Mouse (Mus musculus) limb, embryonic 14.5 days (tissue): ENCODE measurements at regions not wholly inside any gene's neighbourhood (a gene's known extent, or its start where the extent isn't known, plus 50 kb on each side); places are given as distances from the start of the nearest gene placed in this dataset.
"Not testable (repeated sequence)": the region's sequence is repeated elsewhere in the genome, so short reads cannot be mapped to it uniquely, and the experiment has no call there.

Source experiments
- ATAC-seq: fragments of 200-750 bp; cut with Nextera tagmentation; 2 replicates; pipeline ENCODE4 v1.8.0; 2017; ENCODE audit warnings: low read depth, moderate number of reproducible peaks, moderate TSS enrichment; ENCODE audit not compliant: low FRiP score
- DNase-seq: peaks from one replicate; pipeline ENCODE4 v3.0.0-alpha.2; 2015; ENCODE audit warnings: low spot score
- H3K27ac ChIP-seq: fragments of 300-500 bp; sonication (generic); replicated peaks from 2 replicates; pipeline ENCODE4 v1.5.1; 2014; ENCODE audit warnings: low read depth, mild to moderate bottlenecking, low read length, moderate library complexity, mixed read lengths
- H3K27me3 ChIP-seq: fragments of 300-500 bp; sonication (generic); 2 replicates; pipeline ENCODE4 v1.6.1; 2014; ENCODE audit warnings: low read length, mixed read lengths; ENCODE audit not compliant: control insufficient read depth, insufficient read depth
- H3K36me3 ChIP-seq: fragments of 300-500 bp; sonication (generic); 2 replicates; pipeline ENCODE4 v1.6.1; 2014; ENCODE audit warnings: mild to moderate bottlenecking, low read length, moderate library complexity, mixed read lengths; ENCODE audit not compliant: control insufficient read depth, insufficient read depth
- H3K4me1 ChIP-seq: fragments of 300-500 bp; sonication (generic); 2 replicates; pipeline ENCODE4 v1.6.1; 2014; ENCODE audit warnings: antibody characterized with exemption, low read length, mixed read lengths; ENCODE audit not compliant: control insufficient read depth, insufficient read depth
- H3K4me2 ChIP-seq: fragments of 300-500 bp; sonication (generic); replicated peaks from 2 replicates; pipeline ENCODE4 v1.6.1; 2014; ENCODE audit warnings: low read depth, mild to moderate bottlenecking, low read length, moderate library complexity; ENCODE audit not compliant: severe bottlenecking
- H3K4me3 ChIP-seq: fragments of 300-500 bp; sonication (generic); replicated peaks from 2 replicates; pipeline ENCODE4 v1.5.1; 2014; ENCODE audit warnings: low read length
- H3K9ac ChIP-seq: fragments of 300-500 bp; sonication (generic); 2 replicates; pipeline ENCODE4 v1.6.1; 2014; ENCODE audit warnings: mild to moderate bottlenecking, low read depth, low read length, moderate library complexity; ENCODE audit not compliant: severe bottlenecking
- H3K9me3 ChIP-seq: fragments of 300-500 bp; sonication (generic); 2 replicates; pipeline ENCODE4 v1.6.1; 2016; ENCODE audit warnings: low read length; ENCODE audit not compliant: control insufficient read depth
- POLR2A ChIP-seq: fragments of 200-500 bp; IDR thresholded peaks from 2 replicates; pipeline ENCODE4 v1.8.0; 2012; ENCODE audit warnings: inconsistent platforms, mild to moderate bottlenecking, moderate library complexity, borderline replicate concordance; ENCODE audit not compliant: insufficient read depth, insufficient read length; ENCODE audit errors: extremely low read depth
- WGBS: fragments of 180-500 bp; shearing (Covaris S2); extraction: QIAGEN DNeasy Blood & Tissue Kit; methylation state at CpG from one replicate; pipeline ENCODE4 v1.1.7; 2014; 5-methylcytosine and 5-hydroxymethylcytosine counted together

DNA sequence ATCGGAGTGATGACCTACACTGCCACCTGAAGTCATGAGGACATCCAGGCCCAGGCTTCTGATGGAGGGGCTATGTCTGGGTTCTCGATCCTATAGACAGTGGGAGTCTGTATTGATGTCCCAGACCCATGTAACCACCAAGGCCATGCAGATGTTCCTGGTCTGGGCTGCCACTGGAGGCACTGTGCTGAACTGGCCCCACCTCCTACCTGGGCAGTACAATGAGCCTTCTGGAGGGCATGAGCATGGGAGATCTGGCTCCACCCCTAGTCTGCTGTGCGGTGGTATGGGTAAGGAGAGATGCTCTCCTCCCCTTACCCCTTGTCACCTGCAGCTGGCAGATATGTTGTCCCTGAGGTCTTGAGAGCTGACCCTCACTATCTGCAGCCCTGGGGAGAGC lies 197.1 kb downstream of the Arl6ip6 start:
- 95% methylated on average over 3 of the region's 3 CpGs for WGBS
- H3K4me3 ChIP-seq: no peak overlapping the region
- H3K36me3 ChIP-seq: no peaks in the 10 kb centered on the region
- H3K9ac ChIP-seq: no peak overlapping the region
- TF ChIP-seq POLR2A: no peak
- H3K27me3 ChIP-seq: no peaks in the 10 kb centered on the region
- no peaks in the 10 kb centered on the region for H3K9me3 ChIP-seq
- no peaks in the 10 kb centered on the region for H3K4me1 ChIP-seq
- no peak overlapping the region for H3K4me2 ChIP-seq
- ATAC-seq (no peak), DNase-seq (no peak)
- no peak overlapping the region for H3K27ac ChIP-seq

DNA sequence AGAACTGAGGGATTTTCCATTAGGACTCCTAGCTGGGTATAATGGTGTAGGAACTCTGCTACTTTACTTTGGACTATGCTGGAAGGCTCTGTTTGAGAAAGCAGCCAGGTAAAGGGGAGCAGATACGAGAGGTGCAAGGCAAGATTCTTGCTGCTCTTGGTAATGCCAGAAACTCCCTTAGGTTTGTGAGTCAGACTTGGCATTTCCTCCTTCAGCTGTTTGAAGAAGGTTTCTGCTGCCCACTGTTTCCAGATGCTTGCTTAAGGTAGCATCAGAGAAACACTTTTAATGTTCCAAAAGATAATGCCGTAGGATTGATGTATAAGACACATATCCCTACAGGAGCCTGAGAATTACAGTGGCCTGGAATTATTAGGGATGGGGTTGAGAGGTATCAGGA lies 222.9 kb downstream of the Arl6ip6 start:
- Histone ChIP-seq H3K36me3 (no peaks in the 10 kb centered on the region), H3K27ac (no peak overlapping the region), H3K4me1 (no peaks in the 10 kb centered on the region), H3K4me3 (no peak overlapping the region), H3K27me3 (no peaks in the 10 kb centered on the region), H3K4me2 (no peak overlapping the region), H3K9ac (no peak overlapping the region), H3K9me3 (no peaks in the 10 kb centered on the region)
- TF ChIP-seq POLR2A: no peak
- DNase-seq (no peak), ATAC-seq (no peak)
- WGBS: 78% methylated on average over 2 of the region's 2 CpGs

DNA sequence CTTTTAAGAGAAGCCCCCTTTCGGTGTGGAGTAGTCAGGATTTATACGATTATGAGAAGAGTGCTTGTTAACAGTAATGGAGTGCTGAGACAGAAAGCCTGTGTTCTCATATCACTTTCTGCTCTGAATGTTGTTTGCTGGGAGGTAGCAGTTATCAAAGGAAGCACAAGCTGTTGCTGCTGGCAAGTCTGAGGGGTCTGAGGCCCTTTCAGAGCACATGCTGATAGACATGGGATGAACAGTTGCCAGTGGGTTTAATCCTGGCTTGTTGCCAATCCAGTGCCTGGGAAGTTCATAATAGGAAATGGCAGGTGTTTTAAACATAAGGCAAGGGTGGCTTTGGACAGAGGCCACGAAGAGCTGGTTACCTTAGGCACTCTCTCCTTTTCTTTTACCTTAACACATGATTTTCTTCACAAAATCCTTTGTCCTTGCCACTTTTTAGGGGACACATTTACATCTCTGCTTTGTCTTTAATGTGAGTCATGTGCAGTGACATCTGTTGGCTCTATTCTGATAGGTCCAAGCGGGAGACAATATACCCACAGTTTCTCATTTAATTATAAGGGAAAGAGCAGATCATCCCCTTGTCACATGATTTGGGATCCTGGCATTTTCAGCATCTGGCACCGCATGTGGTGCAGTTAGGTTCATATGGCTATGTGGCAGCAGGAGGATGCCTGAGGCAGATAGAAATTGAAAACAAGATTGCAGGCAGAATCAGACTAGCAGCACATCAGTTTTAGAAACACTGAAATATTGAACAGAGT lies 245.7 kb downstream of the Arl6ip6 start:
- no peak for TF ChIP-seq POLR2A
- H3K27me3 ChIP-seq: no peaks in the 10 kb centered on the region
- H3K9ac ChIP-seq: no peak overlapping the region
- no peak for ATAC-seq
- no peak overlapping the region for H3K27ac ChIP-seq
- H3K4me2 ChIP-seq: no peak overlapping the region
- no peaks in the 10 kb centered on the region for H3K9me3 ChIP-seq
- WGBS: 77% methylated on average over 5 of the region's 5 CpGs
- H3K36me3 ChIP-seq: no peaks in the 10 kb centered on the region
- H3K4me1 ChIP-seq: no peaks in the 10 kb centered on the region
- H3K4me3 ChIP-seq: no peak overlapping the region
- DNase-seq: no peak

DNA sequence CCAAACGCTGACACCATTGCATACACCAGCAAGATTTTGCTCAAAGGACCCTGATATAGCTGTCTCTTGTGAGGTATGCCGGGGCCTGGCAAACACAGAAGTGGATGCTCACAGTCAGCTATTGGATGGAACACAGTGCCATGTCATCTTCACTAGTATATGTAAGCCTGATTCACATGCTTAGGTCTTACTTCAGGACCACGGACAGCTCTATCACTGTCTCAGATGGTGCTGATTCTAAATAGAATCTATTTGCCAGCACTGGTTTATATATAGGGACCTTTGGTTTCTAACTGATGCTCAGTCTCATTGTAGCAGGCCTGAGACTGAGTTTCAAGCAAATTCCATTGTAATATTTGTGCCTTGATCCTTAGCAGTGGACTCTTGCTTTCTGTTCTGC lies 248.8 kb downstream of the Arl6ip6 start:
- ATAC-seq, H3K9me3 ChIP-seq: not testable (repeated sequence)
- DNase-seq: peak; percentile 85

DNA sequence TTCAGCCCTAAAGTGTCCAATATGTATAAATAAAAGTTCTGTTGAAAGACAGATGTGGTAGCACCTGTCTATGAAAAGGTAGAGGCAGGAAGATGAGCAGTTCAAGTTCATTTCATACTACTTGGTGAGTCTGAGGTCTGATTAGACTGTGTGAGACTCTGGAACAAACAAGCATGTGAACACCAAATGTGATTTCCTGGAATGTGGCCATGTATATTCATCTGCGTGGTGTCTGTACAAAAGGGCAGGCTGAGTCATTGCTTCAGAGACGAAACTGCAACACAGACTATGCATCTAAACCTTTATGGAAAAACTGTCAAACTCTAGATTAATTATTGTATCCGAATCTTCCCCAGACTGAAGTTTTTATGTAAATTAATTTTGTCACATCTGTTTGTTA lies 268.7 kb downstream of the Arl6ip6 start:
- no peaks in the 10 kb centered on the region for H3K27me3 ChIP-seq
- WGBS: 77% methylated on average over 3 of the region's 3 CpGs
- H3K4me2 ChIP-seq: no peak overlapping the region
- H3K27ac ChIP-seq: no peak overlapping the region
- no peaks in the 10 kb centered on the region for H3K36me3 ChIP-seq
- H3K9ac ChIP-seq: no peak overlapping the region
- H3K4me3 ChIP-seq: no peak overlapping the region
- no peak for TF ChIP-seq POLR2A
- H3K4me1 ChIP-seq: no peaks in the 10 kb centered on the region
- DNase-seq: no peak
- no peak for ATAC-seq
- H3K9me3 ChIP-seq: no peaks in the 10 kb centered on the region

More for the DNA sequence above, 248.8 kb downstream of the Arl6ip6 start:
- not testable (repeated sequence) for H3K4me1 ChIP-seq, H3K9ac ChIP-seq, H3K27me3 ChIP-seq, H3K4me2 ChIP-seq, H3K27ac ChIP-seq, H3K4me3 ChIP-seq, H3K36me3 ChIP-seq
- 49% methylated on average over 3 of the region's 3 CpGs for WGBS

DNA sequence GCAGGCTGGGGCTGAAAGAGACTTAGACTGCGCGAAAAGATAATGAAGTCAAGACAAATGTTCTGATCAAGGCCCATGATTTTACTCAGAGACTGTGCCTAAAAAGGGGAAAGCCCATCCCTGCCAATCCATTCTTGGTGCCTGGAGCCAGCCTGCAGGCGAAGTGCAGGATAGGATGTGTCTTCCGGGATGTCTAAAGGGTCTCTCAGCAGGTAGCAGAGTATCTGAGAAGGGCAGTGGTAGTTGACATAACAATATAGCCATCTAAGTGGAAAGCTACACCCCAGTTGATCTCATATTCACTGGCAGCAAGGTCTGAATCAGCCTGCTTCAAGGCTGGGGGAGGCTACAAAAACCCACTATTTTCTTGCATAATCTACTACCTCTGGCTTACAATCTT lies 282.9 kb downstream of the Arl6ip6 start:
- H3K4me1 ChIP-seq: no peaks in the 10 kb centered on the region
- no peak overlapping the region for H3K9ac ChIP-seq
- ATAC-seq (no peak), DNase-seq (no peak)
- H3K9me3 ChIP-seq: no peaks in the 10 kb centered on the region
- H3K4me2 ChIP-seq: no peak overlapping the region
- WGBS: 83% methylated on average over 4 of the region's 4 CpGs
- no peaks in the 10 kb centered on the region for H3K27me3 ChIP-seq
- no peak overlapping the region for H3K4me3 ChIP-seq
- no peak overlapping the region for H3K27ac ChIP-seq
- no peak for TF ChIP-seq POLR2A
- H3K36me3 ChIP-seq: no peaks in the 10 kb centered on the region

DNA sequence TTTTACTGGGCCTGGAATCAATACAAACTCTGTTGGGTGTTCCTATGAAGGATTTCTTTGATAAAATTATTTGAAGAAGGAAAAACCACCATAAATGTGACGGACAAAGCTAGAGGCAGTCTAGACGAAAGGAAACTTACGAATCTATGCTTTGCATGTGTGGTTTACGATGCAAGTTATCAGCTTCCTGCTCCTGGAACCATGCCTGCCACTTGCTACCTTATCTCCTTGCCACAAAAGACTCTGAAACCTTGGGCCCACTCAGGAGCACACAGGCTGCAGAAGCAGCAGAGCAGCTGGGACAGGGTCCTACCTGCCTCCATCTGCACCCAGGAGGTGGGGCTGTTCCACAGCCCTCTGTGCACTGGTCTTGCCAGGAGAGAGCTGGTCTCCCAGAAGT lies 287.5 kb downstream of the Arl6ip6 start:
- not testable (repeated sequence) for H3K36me3 ChIP-seq, ATAC-seq, H3K4me3 ChIP-seq

More for the DNA sequence above, 287.5 kb downstream of the Arl6ip6 start:
- H3K27me3 ChIP-seq, H3K9ac ChIP-seq, DNase-seq, H3K9me3 ChIP-seq, H3K4me2 ChIP-seq, H3K27ac ChIP-seq, H3K4me1 ChIP-seq: not testable (repeated sequence)
- WGBS: 69% methylated on average over 4 of the region's 4 CpGs
